Mouse (Mus musculus) liver, adult 2 months (tissue): ENCODE results near the gene Blvrb. TPM values are rescaled to one million over a fixed set of nuclear protein-coding genes. Genes with fewer than 3 reads are reported as not detected.

Experiments used
- DNase-seq: peaks from one replicate; pipeline ENCODE4 v3.0.0-alpha.2; 2011; ENCODE audit warnings: low read depth, low spot score; ENCODE audit errors: extremely low read depth
- H3K27ac ChIP-seq: fragments of 200-500 bp; replicated peaks from 2 replicates; pipeline ENCODE4 v1.5.1; 2012; ENCODE audit warnings: low read depth, mild to moderate bottlenecking, control low read depth, inconsistent platforms, low read length; ENCODE audit not compliant: insufficient read depth
- H3K27me3 ChIP-seq: fragments of 200-500 bp; 2 replicates; pipeline ENCODE4 v1.6.1; 2012; ENCODE audit warnings: mild to moderate bottlenecking, moderate library complexity, low read length, inconsistent platforms; ENCODE audit not compliant: control insufficient read depth, insufficient read depth
- H3K36me3 ChIP-seq: fragments of 200-500 bp; 2 replicates; pipeline ENCODE4 v1.6.1; 2012; ENCODE audit warnings: low read length, inconsistent platforms; ENCODE audit not compliant: control insufficient read depth, insufficient read depth
- H3K4me1 ChIP-seq: fragments of 200-500 bp; 2 replicates; pipeline ENCODE4 v1.6.1; 2011; ENCODE audit warnings: low read length; ENCODE audit not compliant: control insufficient read depth, insufficient read depth
- H3K4me3 ChIP-seq: fragments of 200-500 bp; 2 replicates; pipeline ENCODE4 v1.5.1; 2011; ENCODE audit warnings: low read depth, mild to moderate bottlenecking, control low read depth, low read length, moderate library complexity; ENCODE audit not compliant: insufficient read depth
- H3K79me2 ChIP-seq: fragments of 200-500 bp; 2 replicates; pipeline ENCODE4 v1.6.1; 2012; ENCODE audit warnings: inconsistent platforms, mild to moderate bottlenecking, low read length, moderate library complexity; ENCODE audit not compliant: control insufficient read depth, insufficient read depth
- H3K9ac ChIP-seq: fragments of 200-500 bp; 2 replicates; pipeline ENCODE4 v1.6.1; 2012; ENCODE audit warnings: low read depth, mild to moderate bottlenecking, control low read depth, inconsistent platforms, low read length
- CTCF ChIP-seq: fragments of 200-500 bp; IDR thresholded peaks from 2 replicates; pipeline ENCODE4 v1.5.1; 2011; ENCODE audit warnings: low read depth, low read length, control low read depth
- POLR2A ChIP-seq: fragments of 200-500 bp; IDR thresholded peaks from 2 replicates; pipeline ENCODE4 v1.6.1; 2011; ENCODE audit warnings: low read length, control low read depth; ENCODE audit not compliant: insufficient read depth; ENCODE audit errors: extremely low read depth
- WGBS: fragments of 180-500 bp; shearing (Covaris S2); methylation state at CpG from one replicate; pipeline ENCODE4 v1.1.7; 2018; 5-methylcytosine and 5-hydroxymethylcytosine counted together
- polyA plus RNA-seq: library from polyadenylated mRNA; depleted of rRNA; stranded (reverse); fragments of >200 nt; gene quantifications from 2 replicates; pipeline ENCODE4 v1.2.3, GENCODE M21; 2012
- total RNA-seq: library from RNA; depleted of rRNA; stranded (reverse); fragments of >200 nt; gene quantifications from 2 replicates; pipeline ENCODE4 v1.2.3, GENCODE M21; 2014

Blvrb gene
- total and polyA plus RNA-seq, 2 experiments: 142 to 268 TPM

- Histone ChIP-seq H3K4me1 (peaks cover 19% of the 10 kb centered on the region), H3K9ac (no peak overlapping the region), H3K27me3 (no peaks in the 10 kb centered on the region), H3K27ac (no peak overlapping the region), H3K79me2 (no peaks in the 10 kb centered on the region; the same call in 1 of the 2 replicates), H3K4me3 (peak overlapping the region; percentile 22; the same call in 1 of the 2 replicates), H3K36me3 (no peaks in the 10 kb centered on the region)
- TF ChIP-seq POLR2A (no peak), CTCF (no peak)
- 28% methylated on average over 18 of the region's 18 CpGs for WGBS
- DNase-seq: no peak
Measured at GRCm38 (mm10) chr7:27446051-27446450, 1.7 kb upstream of the Blvrb start.

- no peaks in the 10 kb centered on the region for H3K36me3 ChIP-seq
- peak overlapping the region; percentile 22; the same call in 1 of the 2 replicates for H3K4me3 ChIP-seq
- no peaks in the 10 kb centered on the region; the same call in 1 of the 2 replicates for H3K79me2 ChIP-seq
- no peak overlapping the region for H3K27ac ChIP-seq
- H3K4me1 ChIP-seq: peaks cover 22% of the 10 kb centered on the region
- 8% methylated on average over 51 of the region's 53 CpGs for WGBS
- peak overlapping the region; percentile 56 for H3K9ac ChIP-seq
- no peaks in the 10 kb centered on the region for H3K27me3 ChIP-seq
- DNase-seq: peak; percentile 25
- TF ChIP-seq CTCF (no peak), POLR2A (no peak)
Measured at GRCm38 (mm10) chr7:27446521-27447418, 1.0 kb upstream of the Blvrb start.

- WGBS: 39% methylated on average over 15 of the region's 15 CpGs
Measured at GRCm38 (mm10) chr7:27448421-27449206, 836 bp downstream of the Blvrb start.

GRCm38 (mm10) chr7:27449256-27449862 lies 1.6 kb downstream of the Blvrb start:
- H3K27me3 ChIP-seq: no peaks in the 10 kb centered on the region
- H3K27ac ChIP-seq: peak overlapping the region; percentile 56
- peak overlapping the region; percentile 26; the same call in 1 of the 2 replicates for H3K4me3 ChIP-seq
- DNase-seq: peak; percentile 74
- TF ChIP-seq POLR2A (no peak), CTCF (peak; percentile 59; the same call in 1 of the 2 replicates)
- peaks cover 22% of the 10 kb centered on the region for H3K4me1 ChIP-seq
- no peaks in the 10 kb centered on the region for H3K36me3 ChIP-seq
- H3K9ac ChIP-seq: peak overlapping the region; percentile 13
- WGBS: 47% methylated on average over 10 of the region's 10 CpGs
- no peaks in the 10 kb centered on the region; the same call in 1 of the 2 replicates for H3K79me2 ChIP-seq

More at GRCm38 (mm10) chr7:27448421-27449206, 836 bp downstream of the Blvrb start:
- H3K27me3 ChIP-seq: no peaks in the 10 kb centered on the region
- H3K79me2 ChIP-seq: no peaks in the 10 kb centered on the region; the same call in 1 of the 2 replicates
- H3K36me3 ChIP-seq: no peaks in the 10 kb centered on the region
- peak overlapping the region; percentile 56 for H3K27ac ChIP-seq
- peak overlapping the region; percentile 87 for H3K9ac ChIP-seq
- peak; percentile 43 for DNase-seq
- H3K4me1 ChIP-seq: peaks cover 22% of the 10 kb centered on the region
- TF ChIP-seq POLR2A (no peak), CTCF (no peak)
- H3K4me3 ChIP-seq: peak overlapping the region; percentile 86

GRCm38 (mm10) chr7:27451359-27451758 lies 3.6 kb downstream of the Blvrb start:
- Histone ChIP-seq H3K9ac (no peak overlapping the region), H3K4me1 (peaks cover 22% of the 10 kb centered on the region), H3K36me3 (no peaks in the 10 kb centered on the region), H3K4me3 (no peak overlapping the region), H3K79me2 (peaks cover 5% of the 10 kb centered on the region; the same call in 1 of the 2 replicates), H3K27ac (peak overlapping the region; percentile 34; the same call in 1 of the 2 replicates), H3K27me3 (no peaks in the 10 kb centered on the region)
- no peak for DNase-seq
- WGBS: 77% methylated on average over 2 of the region's 2 CpGs
- no peak for TF ChIP-seq CTCF
- no peak for TF ChIP-seq POLR2A
